Mouse (Mus musculus): ENCODE results near the gene Tctn3.
A peak's percentile ranks its signal among the peaks of the same experiment; 100 is the strongest.

The Tctn3 gene

DNA sequence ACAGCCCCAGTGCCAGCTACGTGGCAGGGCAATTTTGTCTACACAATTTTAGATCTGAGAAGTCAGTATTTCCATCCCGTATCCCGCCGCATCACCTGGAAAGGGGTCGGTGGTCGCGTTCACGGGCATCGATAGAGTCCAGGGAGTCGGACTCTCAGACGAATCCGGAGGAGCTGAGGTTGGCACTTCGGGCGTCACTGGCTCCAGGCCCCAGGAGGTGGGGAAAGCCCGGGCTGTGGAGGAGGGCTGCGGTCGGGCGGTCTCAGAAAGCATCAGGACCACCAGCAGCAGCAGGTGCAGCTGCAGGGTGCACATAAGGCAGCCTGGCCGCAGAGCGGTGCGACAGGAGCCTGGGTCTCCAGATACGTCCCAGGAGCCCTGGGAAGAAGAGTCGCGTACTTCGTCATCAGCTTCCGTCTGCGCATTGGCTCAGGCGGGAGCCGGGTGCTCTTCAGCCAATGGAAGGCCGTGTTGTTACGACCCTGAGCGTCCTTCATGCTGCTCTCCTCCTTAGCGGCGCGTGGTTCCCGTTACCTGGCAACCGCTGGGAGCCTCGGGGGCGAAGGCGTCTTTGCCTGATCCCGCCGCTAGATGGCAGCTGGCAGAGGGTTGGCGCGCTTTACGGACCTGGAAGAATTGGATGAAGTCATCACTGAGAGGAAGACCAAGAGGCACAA, at the start of gene Tctn3, which contains the start of gene Entpd1:
Gene Tctn3, minus strand, starts transcription at position 404 of the 677 bp plus-strand sequence.
Gene Entpd1, plus strand, starts transcription at position 537 of the 677 bp plus-strand sequence.
- peak; percentile 97 for DNase-seq

DNA sequence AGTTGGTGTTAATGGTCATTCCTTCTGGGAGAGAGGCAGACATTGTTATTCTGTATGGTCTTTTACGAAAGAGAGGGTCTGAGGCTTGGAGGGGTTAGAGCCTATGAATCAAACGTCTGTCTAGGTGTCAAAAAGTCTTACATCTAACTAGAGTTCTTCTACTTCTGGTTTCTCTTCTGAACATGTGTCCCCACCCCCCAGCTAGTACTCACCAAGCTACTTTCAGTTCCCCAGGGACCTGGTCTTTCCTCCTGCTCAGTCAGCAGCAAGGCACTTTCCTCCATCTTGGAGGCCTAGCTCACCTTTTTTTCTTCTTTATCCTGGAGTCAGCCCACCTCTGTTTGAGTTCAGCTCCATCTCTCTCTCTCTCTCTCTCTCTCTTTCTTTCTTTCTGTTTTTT, 49.1 kb upstream of the Tctn3 start:
- peak in 1 of 2 experiments; percentile 53 for DNase-seq

- peak in 1 of 2 experiments; percentile 18 for DNase-seq
Observed at GRCm38 (mm10) chr19:40660510-40660909, 48.5 kb upstream of the Tctn3 start.

DNA sequence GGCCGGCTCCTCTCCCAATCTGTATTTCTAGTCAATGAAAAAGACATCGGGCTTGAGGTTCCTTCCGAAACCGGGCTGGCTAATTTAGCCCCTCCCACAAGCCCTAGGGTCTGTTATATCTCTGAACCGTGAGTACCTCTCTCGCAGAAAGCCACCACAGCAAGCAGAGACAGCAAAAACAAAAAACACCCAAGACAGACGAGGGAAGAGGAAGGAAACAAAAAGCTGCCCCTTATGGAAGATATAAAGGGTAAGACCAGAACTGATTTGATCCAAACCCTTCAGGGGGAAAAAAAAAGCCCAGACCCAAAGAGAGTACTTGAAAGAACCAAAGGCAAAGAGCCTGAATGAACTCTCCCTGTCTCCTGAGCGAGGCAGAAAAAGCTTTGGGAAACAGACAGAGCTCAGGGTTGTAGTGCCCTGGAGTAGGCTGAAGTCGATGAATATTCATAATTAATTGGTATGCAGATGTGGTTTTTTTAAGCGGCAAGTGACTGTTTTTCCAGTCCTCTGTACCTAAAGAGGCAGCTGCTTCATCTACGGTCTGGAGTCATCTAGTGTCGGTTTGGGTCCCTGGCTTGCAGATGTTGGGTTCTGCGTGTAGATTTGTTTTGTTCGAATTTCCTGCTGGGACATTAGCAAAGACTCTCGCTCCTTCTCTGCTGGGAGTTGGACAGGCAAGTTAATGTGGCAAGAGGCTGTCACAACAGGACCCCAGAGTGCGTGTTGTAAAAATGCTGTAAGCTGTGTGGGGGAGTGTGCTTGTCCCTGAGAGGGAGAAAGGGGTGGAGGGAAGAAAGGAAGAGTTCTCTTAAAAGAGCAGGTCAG, 47.8 kb upstream of the Tctn3 start:
- peak; percentile 48 to 65 for DNase-seq

- peak; percentile 59 to 80 for DNase-seq
Observed at GRCm38 (mm10) chr19:40658935-40659334, 46.9 kb upstream of the Tctn3 start.

- no peak for DNase-seq
Observed at GRCm38 (mm10) chr19:40658281-40658680, 46.2 kb upstream of the Tctn3 start.

- DNase-seq: no peak
Observed at GRCm38 (mm10) chr19:40656207-40656606, 44.2 kb upstream of the Tctn3 start.

DNA sequence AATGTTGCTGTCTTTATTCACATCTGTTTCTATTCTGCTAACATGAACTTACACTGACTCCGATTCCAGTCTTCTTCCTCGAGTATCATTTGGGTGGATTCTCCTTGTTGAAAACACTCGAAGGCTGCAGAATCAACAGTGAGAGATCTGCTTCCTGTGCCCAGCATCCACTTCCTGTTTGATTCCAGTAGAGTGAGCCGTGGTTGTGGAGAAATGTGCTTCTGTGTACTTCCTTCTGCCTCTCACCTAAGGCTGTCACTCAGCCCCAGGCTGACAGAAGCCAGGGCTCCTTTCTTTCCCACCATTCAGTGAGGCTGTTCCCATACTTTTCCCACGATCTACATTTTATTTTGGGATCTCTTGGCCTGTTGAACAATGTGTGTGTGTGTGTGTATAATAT, 38.1 kb upstream of the Tctn3 start:
- DNase-seq: peak in 1 of 2 experiments; percentile 38

- DNase-seq: no peak
Observed at GRCm38 (mm10) chr19:40647319-40648158, 35.5 kb upstream of the Tctn3 start.

- DNase-seq: no peak
Observed at GRCm38 (mm10) chr19:40646379-40646778, 34.3 kb upstream of the Tctn3 start.

- DNase-seq: no peak
Observed at GRCm38 (mm10) chr19:40643846-40644245, 31.8 kb upstream of the Tctn3 start.

DNA sequence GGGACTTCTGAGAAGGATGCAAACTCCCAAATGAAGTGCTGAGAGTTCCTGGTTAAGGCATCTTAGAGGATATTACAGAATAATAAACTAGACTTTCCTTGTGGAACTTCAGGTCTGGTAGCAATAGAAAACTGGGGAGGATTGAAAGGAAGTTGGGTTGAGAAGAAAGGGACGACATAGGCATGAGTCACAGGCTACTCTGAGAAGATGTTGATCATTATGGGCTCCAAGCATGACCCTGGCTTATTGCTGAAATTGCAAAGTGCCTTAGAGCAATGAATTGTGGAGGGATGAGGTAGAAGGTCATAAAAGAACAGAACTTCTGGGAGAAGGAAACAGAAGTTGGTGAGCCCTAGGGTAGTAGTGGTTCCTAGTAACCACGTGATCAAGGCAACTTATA, 28.8 kb upstream of the Tctn3 start:
- no peak for DNase-seq

DNA sequence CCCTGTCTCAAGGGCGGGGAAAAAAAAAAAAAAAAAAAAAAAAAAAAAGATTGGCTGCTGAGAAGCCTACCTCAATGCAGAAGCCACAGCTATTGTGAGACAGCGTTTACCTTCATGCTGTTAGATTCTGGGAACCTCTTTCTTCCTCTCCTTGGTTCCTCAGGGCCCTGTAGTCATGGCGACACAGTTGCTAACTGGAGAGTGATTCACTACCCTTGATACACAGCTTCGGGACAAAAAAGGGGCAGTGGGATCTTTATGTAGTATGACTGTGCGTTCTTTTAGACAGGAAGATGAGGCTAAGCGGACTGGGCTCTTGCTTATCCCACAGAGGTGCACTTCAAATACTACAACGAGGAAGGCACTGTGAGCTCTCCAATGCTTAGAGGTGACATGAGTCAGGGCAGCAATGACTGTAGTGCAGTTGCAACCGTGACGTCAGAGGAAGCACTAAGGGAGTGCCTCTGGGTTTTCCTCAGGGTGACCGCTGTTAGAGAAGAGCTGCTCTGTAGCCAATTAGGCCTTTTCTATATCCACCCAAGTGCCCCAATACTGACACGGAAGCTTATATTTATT, 27.8 kb upstream of the Tctn3 start:
- DNase-seq: no peak

GRCm38 (mm10) chr19:40638582-40638981, 26.5 kb upstream of the Tctn3 start:
- DNase-seq: no peak

GRCm38 (mm10) chr19:40637601-40638000, 25.6 kb upstream of the Tctn3 start:
- peak; percentile 48 to 56 for DNase-seq

GRCm38 (mm10) chr19:40637091-40637490, 25.1 kb upstream of the Tctn3 start:
- peak; percentile 65 to 80 for DNase-seq

DNA sequence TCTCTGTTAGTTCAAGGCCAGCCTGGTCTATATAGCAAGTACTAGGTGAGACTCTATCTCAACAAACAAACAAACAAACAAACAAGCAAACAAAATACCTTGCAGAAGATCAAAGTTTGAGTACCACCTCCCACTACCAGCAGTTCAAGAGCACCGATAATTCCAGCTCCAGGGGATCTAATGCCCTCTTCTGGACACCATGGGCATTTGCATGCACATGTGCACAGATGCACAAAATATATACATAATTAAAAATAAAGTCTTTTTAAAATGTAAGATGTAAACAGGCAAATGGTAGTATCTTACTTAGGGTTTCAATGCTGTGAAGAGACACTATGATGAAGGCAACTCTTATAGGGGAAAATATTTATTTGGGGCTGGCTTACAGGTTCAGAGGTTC, 21.1 kb upstream of the Tctn3 start:
- no peak for DNase-seq

DNA sequence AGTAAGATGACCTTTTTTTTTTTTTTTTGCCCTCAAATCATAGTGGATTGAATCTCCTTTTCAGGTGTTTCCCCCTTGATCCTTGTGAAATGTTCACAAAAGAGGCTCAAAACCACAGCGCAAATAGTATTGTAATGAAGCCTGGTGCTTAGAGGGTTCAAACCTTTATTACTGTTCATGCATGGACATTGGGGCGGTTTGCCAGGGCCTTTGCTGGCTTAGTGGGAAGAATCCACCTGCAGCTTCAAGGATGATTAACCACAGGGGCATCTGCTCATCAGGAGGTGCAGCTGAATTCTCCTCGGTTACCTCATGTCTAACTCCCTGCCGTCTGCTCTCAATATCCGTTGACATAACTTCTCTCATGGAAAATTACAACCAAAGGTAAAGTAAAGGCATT, 20.6 kb upstream of the Tctn3 start:
- no peak for DNase-seq

DNA sequence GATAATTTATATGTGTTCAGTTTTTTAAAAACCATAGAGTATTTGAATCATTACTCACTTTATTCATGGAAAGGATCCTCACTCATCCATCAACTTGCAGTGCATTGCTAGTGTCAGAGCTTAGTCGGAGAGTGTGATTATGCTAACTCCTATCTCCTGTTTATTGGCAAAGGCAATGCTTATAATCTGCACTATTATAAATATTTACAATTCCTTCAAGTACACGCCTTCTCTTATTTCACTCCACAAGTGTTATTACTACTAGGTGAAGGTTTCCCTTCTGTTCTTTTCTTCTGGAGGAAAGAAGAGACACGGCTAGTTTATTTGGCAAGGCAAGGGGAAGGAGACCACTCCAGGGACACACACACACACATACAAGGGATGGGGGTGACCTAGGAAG, 20.2 kb upstream of the Tctn3 start:
- DNase-seq: no peak

GRCm38 (mm10) chr19:40630606-40631005, 18.6 kb upstream of the Tctn3 start:
- no peak for DNase-seq

DNA sequence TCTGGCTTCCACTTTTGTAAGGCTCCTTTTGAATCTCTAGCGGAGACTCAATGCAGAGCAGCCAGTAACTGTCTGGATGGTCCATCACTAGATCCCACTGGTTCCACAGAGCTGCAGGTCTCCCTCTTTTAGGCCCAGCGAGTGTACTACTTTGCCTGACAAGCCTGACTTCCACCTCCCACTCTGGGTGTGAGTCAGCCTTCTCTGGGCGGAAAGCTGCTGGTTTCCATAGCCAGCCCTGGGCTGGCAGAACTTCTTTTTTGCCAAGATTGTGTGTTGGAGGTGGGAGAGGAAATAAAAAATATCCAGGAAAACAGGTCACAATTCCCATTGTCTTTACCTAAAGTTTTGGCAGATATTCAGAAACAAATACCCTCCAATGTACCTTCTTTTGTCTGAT, 18.1 kb upstream of the Tctn3 start:
- DNase-seq: no peak

- no peak for DNase-seq
Observed at GRCm38 (mm10) chr19:40628950-40629349, 16.9 kb upstream of the Tctn3 start.

GRCm38 (mm10) chr19:40625935-40626334, 13.9 kb upstream of the Tctn3 start:
- no peak for DNase-seq

All from lung, postnatal 4 days (tissue).